In the genomic region with DNA sequence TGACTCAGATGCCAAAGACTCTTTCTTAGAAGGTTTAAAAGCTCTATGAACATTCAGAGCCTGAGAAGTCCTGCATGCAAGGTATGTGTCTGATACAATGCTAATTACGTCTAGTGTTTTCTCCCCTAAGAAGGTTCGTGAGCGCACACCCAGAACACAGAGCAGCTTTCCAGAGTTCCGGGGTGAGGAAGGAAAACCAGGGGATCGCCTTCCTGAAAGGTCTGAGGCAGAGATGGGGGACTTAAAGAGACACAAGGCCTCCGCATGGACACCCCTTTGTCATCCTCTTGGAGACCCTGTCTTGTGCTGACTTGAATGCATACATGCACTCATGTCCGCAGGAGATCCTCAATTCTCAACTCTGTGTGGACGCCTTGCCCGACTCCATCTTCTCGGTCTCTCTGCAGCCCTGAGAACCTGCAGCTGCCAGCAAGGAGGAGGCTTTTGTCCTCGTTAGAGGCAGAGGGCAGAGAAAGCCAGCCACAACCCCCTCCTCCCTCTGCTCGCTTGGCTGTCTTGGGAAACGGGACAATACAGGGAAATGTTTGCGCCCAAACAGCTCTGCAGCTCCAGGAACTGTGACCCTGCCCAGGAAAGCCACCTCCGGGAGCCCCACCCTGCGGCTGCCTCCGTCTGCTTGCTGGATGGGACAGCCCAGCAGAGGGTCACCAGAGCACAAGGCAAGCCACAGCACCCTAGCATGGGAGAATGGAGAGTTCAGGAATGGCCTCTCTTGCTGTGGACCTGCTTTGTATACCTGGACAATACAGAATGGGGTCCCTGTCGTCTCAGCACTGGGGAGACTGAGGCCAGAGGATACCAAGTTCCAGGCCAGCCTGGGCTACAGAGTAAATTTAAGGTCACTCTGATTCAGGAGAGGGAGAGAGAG, we compare ENCODE assay signal across 9 mouse cellular contexts. TPM values are rescaled to one million over a fixed set of nuclear protein-coding genes. Genes with fewer than 3 reads are reported as not detected.
DNase-seq lines count a peak whose midpoint lies in the region; ATAC-seq and TF ChIP-seq lines count a peak whose summit lies in the region.
"Had no signal": no experiment of that assay in that cellular context is flagged by ENCODE, and none has a peak within 500 bp of the region (broad histone marks: within the 10 kb centered on the region; RNA-seq: fewer than 3 reads in every experiment).

No protein-coding gene starts in this region.

- TF ChIP-seq POLR2A in cortical plate, adult 2 months (IDR thresholded peaks at IDR 0.05; ENCODE audit: extremely low read depth, insufficient read depth, low read length), result no peak

- H3K9me3 ChIP-seq in forebrain, embryonic 10.5 days, result no peaks in the 10 kb centered on the region
- H3K9me3 ChIP-seq in forebrain, embryonic 13.5 days (replicated peaks), result no peaks in the 10 kb centered on the region
- H3K9me3 ChIP-seq in intestine, embryonic 15.5 days, result no peaks in the 10 kb centered on the region
- H3K9me3 ChIP-seq in lung, embryonic 15.5 days, result no peaks in the 10 kb centered on the region
- H3K9me3 ChIP-seq: hindbrain, embryonic 15.5 days had no signal

- H3K36me3 ChIP-seq in forebrain, embryonic 10.5 days (replicated peaks), result no peaks in the 10 kb centered on the region
- no peaks in the 10 kb centered on the region for H3K36me3 ChIP-seq in forebrain, embryonic 13.5 days (ENCODE audit: poor library complexity, severe bottlenecking)
- H3K36me3 ChIP-seq in intestine, embryonic 15.5 days, result no peaks in the 10 kb centered on the region
- H3K36me3 ChIP-seq in lung, embryonic 15.5 days, result no peaks in the 10 kb centered on the region
- H3K36me3 ChIP-seq: hindbrain, embryonic 15.5 days had no signal

- peak overlapping the region; percentile 65 for H3K27ac ChIP-seq in forebrain, embryonic 10.5 days
- no peak overlapping the region for H3K27ac ChIP-seq in forebrain, embryonic 13.5 days
- peak overlapping the region; percentile 35; the same call in 1 of the 2 replicates for H3K27ac ChIP-seq in cortical plate, adult 2 months (ENCODE audit: insufficient read depth, low read length)
- H3K27ac ChIP-seq in intestine, embryonic 15.5 days, result no peak overlapping the region
- peak overlapping the region; percentile 77 for H3K27ac ChIP-seq in lung, embryonic 15.5 days
- H3K27ac ChIP-seq: hindbrain, embryonic 15.5 days had no signal

- 55% methylated on average over 18 of the region's 18 CpGs for WGBS in forebrain, embryonic 10.5 days
- 46% methylated on average over 18 of the region's 18 CpGs for WGBS in forebrain, embryonic 13.5 days
- WGBS in intestine, embryonic 15.5 days, result 57% methylated on average over 18 of the region's 18 CpGs
- WGBS in lung, embryonic 15.5 days, result 52% methylated on average over 18 of the region's 18 CpGs

- no peak for TF ChIP-seq CTCF in cortical plate, adult 2 months (IDR thresholded peaks at IDR 0.05; ENCODE audit: extremely low read depth, insufficient read depth, low read length)

- no peak overlapping the region for H3K4me3 ChIP-seq in forebrain, embryonic 10.5 days
- no peak overlapping the region for H3K4me3 ChIP-seq in forebrain, embryonic 13.5 days
- H3K4me3 ChIP-seq in cortical plate, adult 2 months (ENCODE audit: insufficient read depth, low read length), result no peak overlapping the region
- H3K4me3 ChIP-seq in intestine, embryonic 15.5 days (replicated peaks), result no peak overlapping the region
- H3K4me3 ChIP-seq in lung, embryonic 15.5 days, result no peak overlapping the region
- H3K4me3 ChIP-seq: hindbrain, embryonic 15.5 days had no signal

- DNase-seq in forebrain, embryonic 10.5 days (ENCODE audit: extremely low spot score, low spot score), result no peak
- no peak for DNase-seq in spleen, postnatal 10 days (ENCODE audit: low spot score in 2 of 2)
- DNase-seq in thymus, postnatal 36 days, result no peak
- DNase-seq in thymus, adult 18-20 months, result no peak

- peaks cover 17% of the 10 kb centered on the region for H3K4me1 ChIP-seq in forebrain, embryonic 10.5 days
- H3K4me1 ChIP-seq in forebrain, embryonic 13.5 days, result no peaks in the 10 kb centered on the region
- no peaks in the 10 kb centered on the region for H3K4me1 ChIP-seq in cortical plate, adult 2 months (ENCODE audit: control insufficient read depth, insufficient read depth, low read length)
- no peaks in the 10 kb centered on the region for H3K4me1 ChIP-seq in intestine, embryonic 15.5 days (replicated peaks)
- H3K4me1 ChIP-seq in lung, embryonic 15.5 days, result peaks cover 39% of the 10 kb centered on the region
- H3K4me1 ChIP-seq: hindbrain, embryonic 15.5 days had no signal

- no peak overlapping the region for H3K4me2 ChIP-seq in forebrain, embryonic 13.5 days
- H3K4me2 ChIP-seq in intestine, embryonic 15.5 days (replicated peaks), result no peak overlapping the region
- no peak overlapping the region for H3K4me2 ChIP-seq in lung, embryonic 15.5 days
- H3K4me2 ChIP-seq: hindbrain, embryonic 15.5 days had no signal

- no peak for ATAC-seq in forebrain, embryonic 13.5 days
- ATAC-seq in intestine, embryonic 15.5 days, result peak; percentile 49; the same call in 1 of the 2 replicates
- ATAC-seq in lung, embryonic 15.5 days (ENCODE audit: borderline replicate concordance, extremely low read depth, low FRiP score, low TSS enrichment), result no peak

- no peak overlapping the region for H3K9ac ChIP-seq in forebrain, embryonic 13.5 days
- no peak overlapping the region for H3K9ac ChIP-seq in intestine, embryonic 15.5 days
- H3K9ac ChIP-seq in lung, embryonic 15.5 days, result no peak overlapping the region
- H3K9ac ChIP-seq: hindbrain, embryonic 15.5 days had no signal

- no peaks in the 10 kb centered on the region; the same call in 1 of the 2 replicates for H3K27me3 ChIP-seq in forebrain, embryonic 10.5 days (ENCODE audit: poor library complexity, severe bottlenecking)
- no peaks in the 10 kb centered on the region for H3K27me3 ChIP-seq in forebrain, embryonic 13.5 days
- no peaks in the 10 kb centered on the region for H3K27me3 ChIP-seq in intestine, embryonic 15.5 days (replicated peaks)
- no peaks in the 10 kb centered on the region for H3K27me3 ChIP-seq in lung, embryonic 15.5 days
- H3K27me3 ChIP-seq: hindbrain, embryonic 15.5 days had no signal

RNA-seq across cellular contexts. Expression of a gene that starts 18.8 kb away (rescaled TPM):
- not detected in 2 replicates for polyA plus RNA-seq in forebrain, embryonic 10.5 days (2016; fragmentation: Nextera tagmentation; extraction: Ambion mirVana)
- polyA plus RNA-seq in forebrain, embryonic 13.5 days (2015; fragmentation: Nextera tagmentation; extraction: Ambion mirVana), result not detected in 2 replicates
- polyA plus RNA-seq in cortical plate, adult 2 months (2012; rRNA removed), result not detected in 2 replicates
- polyA plus RNA-seq in intestine, embryonic 15.5 days (2015; fragmentation: Nextera tagmentation; extraction: Ambion mirVana), result not detected in 2 replicates
- not detected in 2 replicates for polyA plus RNA-seq in lung, embryonic 15.5 days (2015; fragmentation: Nextera tagmentation; extraction: Ambion mirVana)
- polyA plus RNA-seq: hindbrain, embryonic 15.5 days had no signal

RNA-seq across cellular contexts. Expression of a gene that starts 27.6 kb away (rescaled TPM):
- 2.0 and 4.9 TPM in 2 replicates for polyA plus RNA-seq in forebrain, embryonic 10.5 days (2016; fragmentation: Nextera tagmentation; extraction: Ambion mirVana)
- polyA plus RNA-seq in forebrain, embryonic 13.5 days (2015; fragmentation: Nextera tagmentation; extraction: Ambion mirVana), result 0.72 TPM in 1 of 2 replicates, not detected in the other
- not detected in 2 replicates for polyA plus RNA-seq in cortical plate, adult 2 months (2012; rRNA removed)
- polyA plus RNA-seq in intestine, embryonic 15.5 days (2015; fragmentation: Nextera tagmentation; extraction: Ambion mirVana), result 3.9 and 5.3 TPM in 2 replicates
- polyA plus RNA-seq in lung, embryonic 15.5 days (2015; fragmentation: Nextera tagmentation; extraction: Ambion mirVana), result 0.65 and 1.6 TPM in 2 replicates

RNA-seq across cellular contexts. Expression of a gene that starts 44.5 kb away (rescaled TPM):
- polyA plus RNA-seq in forebrain, embryonic 10.5 days (2016; fragmentation: Nextera tagmentation; extraction: Ambion mirVana), result 10.3 and 11.8 TPM in 2 replicates
- polyA plus RNA-seq in forebrain, embryonic 13.5 days (2015; fragmentation: Nextera tagmentation; extraction: Ambion mirVana), result 7.5 and 8.2 TPM in 2 replicates
- 15.1 TPM in 2 replicates for polyA plus RNA-seq in cortical plate, adult 2 months (2012; rRNA removed)
- 18.5 and 25.7 TPM in 2 replicates for polyA plus RNA-seq in intestine, embryonic 15.5 days (2015; fragmentation: Nextera tagmentation; extraction: Ambion mirVana)
- polyA plus RNA-seq in lung, embryonic 15.5 days (2015; fragmentation: Nextera tagmentation; extraction: Ambion mirVana), result 24.7 TPM in 2 replicates

RNA-seq across cellular contexts. Expression of a gene that starts 59.0 kb away (rescaled TPM):
- 6.2 and 6.3 TPM in 2 replicates for polyA plus RNA-seq in forebrain, embryonic 10.5 days (2016; fragmentation: Nextera tagmentation; extraction: Ambion mirVana)
- not detected in 2 replicates for polyA plus RNA-seq in forebrain, embryonic 13.5 days (2015; fragmentation: Nextera tagmentation; extraction: Ambion mirVana)
- 0.04 and 0.08 TPM in 2 replicates for polyA plus RNA-seq in cortical plate, adult 2 months (2012; rRNA removed)
- polyA plus RNA-seq in intestine, embryonic 15.5 days (2015; fragmentation: Nextera tagmentation; extraction: Ambion mirVana), result 45.6 and 49.2 TPM in 2 replicates
- polyA plus RNA-seq in lung, embryonic 15.5 days (2015; fragmentation: Nextera tagmentation; extraction: Ambion mirVana), result 31.7 and 34.3 TPM in 2 replicates

Comparison
In these comparisons a context has a peak if more than half of its experiments do, and no peak if none do; other contexts are left out.
1. H3K27ac ChIP-seq: peak in forebrain, embryonic 10.5 days (single experiment), cortical plate, adult 2 months (single experiment) and lung, embryonic 15.5 days (single experiment); none in forebrain, embryonic 13.5 days (single experiment) and intestine, embryonic 15.5 days (single experiment).